Mouse (Mus musculus) right cerebral cortex, postnatal 36 days (tissue): ENCODE results near the gene Dnaaf5.

Experiments
- DNase-seq, 2 experiments: peaks; one replicate each; pipeline ENCODE4 v3.0.0; 2022; ENCODE audit warnings: low spot score in 2 of 2, mixed read lengths in 1 of 2

Gene Dnaaf5

GRCm38 (mm10) chr5:139141326-139141725, 8.7 kb upstream of the Dnaaf5 start:
- no peak for DNase-seq

- DNase-seq: no peak
Measured at GRCm38 (mm10) chr5:139143890-139144289, 6.1 kb upstream of the Dnaaf5 start.

GRCm38 (mm10) chr5:139145726-139146125, 4.3 kb upstream of the Dnaaf5 start:
- DNase-seq: no peak

GRCm38 (mm10) chr5:139146476-139147075, 3.4 kb upstream of the Dnaaf5 start:
- DNase-seq: no peak

- peak in 1 of 2 experiments; percentile 54 for DNase-seq
Measured at GRCm38 (mm10) chr5:139147178-139148078, 2.6 kb upstream of the Dnaaf5 start.

GRCm38 (mm10) chr5:139149006-139149672, 884 bp upstream of the Dnaaf5 start:
- DNase-seq: no peak

GRCm38 (mm10) chr5:139150603-139151031, 594 bp downstream of the Dnaaf5 start:
- peak in 1 of 2 experiments; percentile 52 for DNase-seq

GRCm38 (mm10) chr5:139160899-139161298, 10.9 kb downstream of the Dnaaf5 start:
- no peak for DNase-seq

GRCm38 (mm10) chr5:139161632-139162031, 11.6 kb downstream of the Dnaaf5 start:
- DNase-seq: no peak

- no peak for DNase-seq
Measured at GRCm38 (mm10) chr5:139166781-139167361, 16.8 kb downstream of the Dnaaf5 start.

GRCm38 (mm10) chr5:139167548-139167947, 17.5 kb downstream of the Dnaaf5 start:
- DNase-seq: no peak

- DNase-seq: no peak
Measured at GRCm38 (mm10) chr5:139171929-139172328, 21.9 kb downstream of the Dnaaf5 start.

- no peak for DNase-seq
Measured at GRCm38 (mm10) chr5:139174141-139174540, 24.1 kb downstream of the Dnaaf5 start.

- no peak for DNase-seq
Measured at GRCm38 (mm10) chr5:139174556-139175547, 24.8 kb downstream of the Dnaaf5 start.

- peak in 1 of 2 experiments; percentile 60 for DNase-seq
Measured at GRCm38 (mm10) chr5:139178895-139179631, 29.0 kb downstream of the Dnaaf5 start.

GRCm38 (mm10) chr5:139183131-139183530, 33.1 kb downstream of the Dnaaf5 start:
- no peak for DNase-seq

GRCm38 (mm10) chr5:139183601-139184000, 33.6 kb downstream of the Dnaaf5 start:
- DNase-seq: no peak

GRCm38 (mm10) chr5:139184897-139185296, 34.9 kb downstream of the Dnaaf5 start:
- DNase-seq: no peak

- no peak for DNase-seq
Measured at GRCm38 (mm10) chr5:139189726-139190125, 39.7 kb downstream of the Dnaaf5 start.

- peak in 1 of 2 experiments; percentile 68 for DNase-seq
Measured at GRCm38 (mm10) chr5:139190958-139191357, 40.9 kb downstream of the Dnaaf5 start.
